Mouse (Mus musculus): ENCODE measurements at regions not wholly inside any gene's neighbourhood (a gene's known extent, or its start where the extent isn't known, plus 50 kb on each side); places are given as distances from the start of the nearest gene placed in this dataset.

GRCm38 (mm10) chr12:13729901-13730637, 421.8 kb downstream of the Fam84a start:
- no peak for ATAC-seq (ENCODE audit: low FRiP score, low TSS enrichment)

GRCm38 (mm10) chr12:13728986-13729385, 422.9 kb downstream of the Fam84a start:
- Histone ChIP-seq H3K4me2 (ENCODE audit: low read length) (no peak overlapping the region), H3K4me3 (replicated peaks; ENCODE audit: low read depth, low read length) (no peak overlapping the region), H3K9ac (replicated peaks; ENCODE audit: low read length) (no peak overlapping the region), H3K4me1 (ENCODE audit: control insufficient read depth, insufficient read depth, low read length) (no peaks in the 10 kb centered on the region), H3K36me3 (ENCODE audit: control insufficient read depth, insufficient read depth, low read length) (no peaks in the 10 kb centered on the region), H3K27me3 (ENCODE audit: control insufficient read depth, insufficient read depth, low read length) (no peaks in the 10 kb centered on the region), H3K9me3 (ENCODE audit: control insufficient read depth, low read length) (no peaks in the 10 kb centered on the region), H3K27ac (replicated peaks; ENCODE audit: low read depth, low read length) (no peak overlapping the region)
- no peak for ATAC-seq (ENCODE audit: low FRiP score, low TSS enrichment)
- no peak for DNase-seq
- 58% methylated on average over 4 of the region's 4 CpGs for WGBS

More at GRCm38 (mm10) chr12:13729901-13730637, 421.8 kb downstream of the Fam84a start:
- H3K9ac ChIP-seq (replicated peaks; ENCODE audit: low read length): no peak overlapping the region
- no peak overlapping the region for H3K4me2 ChIP-seq (ENCODE audit: low read length)
- no peaks in the 10 kb centered on the region for H3K36me3 ChIP-seq (ENCODE audit: control insufficient read depth, insufficient read depth, low read length)
- 86% methylated on average over 2 of the region's 2 CpGs for WGBS
- H3K4me1 ChIP-seq (ENCODE audit: control insufficient read depth, insufficient read depth, low read length): no peaks in the 10 kb centered on the region
- H3K27me3 ChIP-seq (ENCODE audit: control insufficient read depth, insufficient read depth, low read length): no peaks in the 10 kb centered on the region
- DNase-seq: no peak
- H3K4me3 ChIP-seq (replicated peaks; ENCODE audit: low read depth, low read length): no peak overlapping the region
- H3K27ac ChIP-seq (replicated peaks; ENCODE audit: low read depth, low read length): no peak overlapping the region
- no peaks in the 10 kb centered on the region for H3K9me3 ChIP-seq (ENCODE audit: control insufficient read depth, low read length)

- Histone ChIP-seq H3K27ac (replicated peaks; ENCODE audit: low read depth, low read length) (no peak overlapping the region), H3K4me2 (ENCODE audit: low read length) (no peak overlapping the region), H3K9ac (replicated peaks; ENCODE audit: low read length) (no peak overlapping the region), H3K27me3 (ENCODE audit: control insufficient read depth, insufficient read depth, low read length) (no peaks in the 10 kb centered on the region), H3K4me3 (replicated peaks; ENCODE audit: low read depth, low read length) (no peak overlapping the region), H3K9me3 (ENCODE audit: control insufficient read depth, low read length) (no peaks in the 10 kb centered on the region), H3K36me3 (ENCODE audit: control insufficient read depth, insufficient read depth, low read length) (no peaks in the 10 kb centered on the region), H3K4me1 (ENCODE audit: control insufficient read depth, insufficient read depth, low read length) (no peaks in the 10 kb centered on the region)
- ATAC-seq (ENCODE audit: low FRiP score, low TSS enrichment): no peak
- 94% methylated on average over 2 of the region's 2 CpGs for WGBS
- DNase-seq: no peak
Observed at GRCm38 (mm10) chr12:13724511-13724910, 427.3 kb downstream of the Fam84a start.

- DNase-seq: no peak
Observed at GRCm38 (mm10) chr12:13709806-13710205, 440.9 kb downstream of the Nbas start.

GRCm38 (mm10) chr12:13707747-13708146, 438.8 kb downstream of the Nbas start:
- DNase-seq (peak; percentile 23), ATAC-seq (ENCODE audit: low FRiP score, low TSS enrichment) (no peak)
- Histone ChIP-seq H3K4me1 (ENCODE audit: control insufficient read depth, insufficient read depth, low read length) (no peaks in the 10 kb centered on the region), H3K4me3 (replicated peaks; ENCODE audit: low read depth, low read length) (no peak overlapping the region), H3K36me3 (ENCODE audit: control insufficient read depth, insufficient read depth, low read length) (no peaks in the 10 kb centered on the region), H3K9ac (replicated peaks; ENCODE audit: low read length) (no peak overlapping the region), H3K4me2 (ENCODE audit: low read length) (no peak overlapping the region), H3K27me3 (ENCODE audit: control insufficient read depth, insufficient read depth, low read length) (no peaks in the 10 kb centered on the region), H3K9me3 (ENCODE audit: control insufficient read depth, low read length) (no peaks in the 10 kb centered on the region), H3K27ac (replicated peaks; ENCODE audit: low read depth, low read length) (no peak overlapping the region)
- 81% methylated on average over 5 of the region's 5 CpGs for WGBS

More at GRCm38 (mm10) chr12:13709806-13710205, 440.9 kb downstream of the Nbas start:
- no peaks in the 10 kb centered on the region for H3K9me3 ChIP-seq (ENCODE audit: control insufficient read depth, low read length)
- no peak for ATAC-seq (ENCODE audit: low FRiP score, low TSS enrichment)
- H3K4me1 ChIP-seq (ENCODE audit: control insufficient read depth, insufficient read depth, low read length): no peaks in the 10 kb centered on the region
- H3K4me2 ChIP-seq (ENCODE audit: low read length): no peak overlapping the region
- no peak overlapping the region for H3K4me3 ChIP-seq (replicated peaks; ENCODE audit: low read depth, low read length)
- H3K36me3 ChIP-seq (ENCODE audit: control insufficient read depth, insufficient read depth, low read length): no peaks in the 10 kb centered on the region
- no peaks in the 10 kb centered on the region for H3K27me3 ChIP-seq (ENCODE audit: control insufficient read depth, insufficient read depth, low read length)
- H3K9ac ChIP-seq (replicated peaks; ENCODE audit: low read length): no peak overlapping the region
- WGBS: 88% methylated on average over 3 of the region's 3 CpGs
- no peak overlapping the region for H3K27ac ChIP-seq (replicated peaks; ENCODE audit: low read depth, low read length)

GRCm38 (mm10) chr12:13706510-13706909, 437.6 kb downstream of the Nbas start:
- H3K9me3 ChIP-seq (ENCODE audit: control insufficient read depth, low read length): no peaks in the 10 kb centered on the region
- ATAC-seq (ENCODE audit: low FRiP score, low TSS enrichment): 0 out of 2 replicates have a peak, but pooled peaks have one; percentile 22
- H3K4me1 ChIP-seq (ENCODE audit: control insufficient read depth, insufficient read depth, low read length): no peaks in the 10 kb centered on the region
- no peaks in the 10 kb centered on the region for H3K36me3 ChIP-seq (ENCODE audit: control insufficient read depth, insufficient read depth, low read length)
- no peak overlapping the region for H3K4me3 ChIP-seq (replicated peaks; ENCODE audit: low read depth, low read length)
- no peak overlapping the region for H3K4me2 ChIP-seq (ENCODE audit: low read length)
- 23% methylated on average over 4 of the region's 4 CpGs for WGBS
- H3K9ac ChIP-seq (replicated peaks; ENCODE audit: low read length): no peak overlapping the region
- no peaks in the 10 kb centered on the region for H3K27me3 ChIP-seq (ENCODE audit: control insufficient read depth, insufficient read depth, low read length)
- peak; percentile 29 for DNase-seq
- no peak overlapping the region for H3K27ac ChIP-seq (replicated peaks; ENCODE audit: low read depth, low read length)

- H3K9me3 ChIP-seq (ENCODE audit: control insufficient read depth, low read length): no peaks in the 10 kb centered on the region
- H3K27me3 ChIP-seq (ENCODE audit: control insufficient read depth, insufficient read depth, low read length): no peaks in the 10 kb centered on the region
- WGBS: 76% methylated on average over 3 of the region's 3 CpGs
- DNase-seq: no peak
- H3K4me2 ChIP-seq (ENCODE audit: low read length): no peak overlapping the region
- H3K36me3 ChIP-seq (ENCODE audit: control insufficient read depth, insufficient read depth, low read length): no peaks in the 10 kb centered on the region
- no peak overlapping the region for H3K4me3 ChIP-seq (replicated peaks; ENCODE audit: low read depth, low read length)
- no peaks in the 10 kb centered on the region for H3K4me1 ChIP-seq (ENCODE audit: control insufficient read depth, insufficient read depth, low read length)
- H3K9ac ChIP-seq (replicated peaks; ENCODE audit: low read length): no peak overlapping the region
- no peak overlapping the region for H3K27ac ChIP-seq (replicated peaks; ENCODE audit: low read depth, low read length)
- no peak for ATAC-seq (ENCODE audit: low FRiP score, low TSS enrichment)
Observed at GRCm38 (mm10) chr12:13703604-13704003, 434.7 kb downstream of the Nbas start.

- Histone ChIP-seq H3K9me3 (ENCODE audit: control insufficient read depth, low read length) (no peaks in the 10 kb centered on the region), H3K27me3 (ENCODE audit: control insufficient read depth, insufficient read depth, low read length) (no peaks in the 10 kb centered on the region), H3K9ac (replicated peaks; ENCODE audit: low read length) (no peak overlapping the region), H3K4me2 (ENCODE audit: low read length) (no peak overlapping the region), H3K27ac (replicated peaks; ENCODE audit: low read depth, low read length) (no peak overlapping the region), H3K36me3 (ENCODE audit: control insufficient read depth, insufficient read depth, low read length) (no peaks in the 10 kb centered on the region), H3K4me1 (ENCODE audit: control insufficient read depth, insufficient read depth, low read length) (no peaks in the 10 kb centered on the region), H3K4me3 (replicated peaks; ENCODE audit: low read depth, low read length) (no peak overlapping the region)
- ATAC-seq (ENCODE audit: low FRiP score, low TSS enrichment): no peak
- 91% methylated on average over 2 of the region's 2 CpGs for WGBS
- DNase-seq: no peak
Observed at GRCm38 (mm10) chr12:13699858-13700257, 430.9 kb downstream of the Nbas start.

- Histone ChIP-seq H3K4me2 (ENCODE audit: low read length) (no peak overlapping the region), H3K27me3 (ENCODE audit: control insufficient read depth, insufficient read depth, low read length) (no peaks in the 10 kb centered on the region), H3K27ac (replicated peaks; ENCODE audit: low read depth, low read length) (no peak overlapping the region), H3K36me3 (ENCODE audit: control insufficient read depth, insufficient read depth, low read length) (no peaks in the 10 kb centered on the region), H3K9ac (replicated peaks; ENCODE audit: low read length) (no peak overlapping the region), H3K4me3 (replicated peaks; ENCODE audit: low read depth, low read length) (no peak overlapping the region), H3K9me3 (ENCODE audit: control insufficient read depth, low read length) (no peaks in the 10 kb centered on the region), H3K4me1 (ENCODE audit: control insufficient read depth, insufficient read depth, low read length) (no peaks in the 10 kb centered on the region)
- ATAC-seq (ENCODE audit: low FRiP score, low TSS enrichment) (no peak), DNase-seq (no peak)
- 76% methylated on average over 4 of the region's 4 CpGs for WGBS
Observed at GRCm38 (mm10) chr12:13698834-13699233, 429.9 kb downstream of the Nbas start.

Data from midbrain, embryonic 14.5 days (tissue).